Mouse (Mus musculus): ENCODE results near the gene Efcab6. TPM values are rescaled to one million over a fixed set of nuclear protein-coding genes. Genes with fewer than 3 reads are reported as not detected.
A peak's percentile ranks its signal among the peaks of the same experiment; 100 is the strongest.

The Efcab6 gene
- polyA plus RNA-seq, 1 experiment = not detected

GRCm38 (mm10) chr15:83877155-83877866 is 187.9 kb downstream of the Efcab6 start:
- TF ChIP-seq POLR2A (IDR thresholded peaks at IDR 0.05; ENCODE audit: low read depth, low read length) = no peak
- TF ChIP-seq CTCF (IDR thresholded peaks at IDR 0.05; ENCODE audit: borderline replicate concordance, insufficient read depth, low read length) = no peak
- no peak overlapping the region for H3K4me3 ChIP-seq (ENCODE audit: insufficient read depth, low read length)
- H3K4me1 ChIP-seq (ENCODE audit: control insufficient read depth, insufficient read depth, low read length) = no peaks in the 10 kb centered on the region
- H3K27ac ChIP-seq (ENCODE audit: insufficient read depth, low read length) = no peak overlapping the region

GRCm38 (mm10) chr15:83870936-83871335 is 194.2 kb downstream of the Efcab6 start:
- H3K4me1 ChIP-seq (ENCODE audit: control insufficient read depth, insufficient read depth, low read length) = no peaks in the 10 kb centered on the region
- H3K27ac ChIP-seq (ENCODE audit: insufficient read depth, low read length) = no peak overlapping the region
- H3K4me3 ChIP-seq (ENCODE audit: insufficient read depth, low read length) = no peak overlapping the region
- TF ChIP-seq CTCF (IDR thresholded peaks at IDR 0.05; ENCODE audit: borderline replicate concordance, insufficient read depth, low read length) (no peak), POLR2A (IDR thresholded peaks at IDR 0.05; ENCODE audit: low read depth, low read length) (no peak)

GRCm38 (mm10) chr15:83865626-83866025 is 199.6 kb downstream of the Efcab6 start:
- no peak overlapping the region for H3K4me3 ChIP-seq (ENCODE audit: insufficient read depth, low read length)
- H3K27ac ChIP-seq (ENCODE audit: insufficient read depth, low read length) = no peak overlapping the region
- no peaks in the 10 kb centered on the region for H3K4me1 ChIP-seq (ENCODE audit: control insufficient read depth, insufficient read depth, low read length)
- TF ChIP-seq POLR2A (IDR thresholded peaks at IDR 0.05; ENCODE audit: low read depth, low read length) (no peak), CTCF (IDR thresholded peaks at IDR 0.05; ENCODE audit: borderline replicate concordance, insufficient read depth, low read length) (no peak)

- Histone ChIP-seq H3K27ac (ENCODE audit: insufficient read depth, low read length) (no peak overlapping the region), H3K4me1 (ENCODE audit: control insufficient read depth, insufficient read depth, low read length) (no peaks in the 10 kb centered on the region)
- TF ChIP-seq POLR2A (IDR thresholded peaks at IDR 0.05; ENCODE audit: low read depth, low read length) (no peak), CTCF (IDR thresholded peaks at IDR 0.05; ENCODE audit: borderline replicate concordance, insufficient read depth, low read length) (peak; percentile 65)
These were observed 208.1 kb downstream of the Efcab6 start for GRCm38 (mm10) chr15:83857129-83857528.

GRCm38 (mm10) chr15:83853400-83853811 is 211.8 kb downstream of the Efcab6 start:
- no peak overlapping the region for H3K4me3 ChIP-seq (ENCODE audit: insufficient read depth, low read length)
- H3K27ac ChIP-seq (ENCODE audit: insufficient read depth, low read length) = no peak overlapping the region
- TF ChIP-seq CTCF (IDR thresholded peaks at IDR 0.05; ENCODE audit: borderline replicate concordance, insufficient read depth, low read length) (no peak), POLR2A (IDR thresholded peaks at IDR 0.05; ENCODE audit: low read depth, low read length) (no peak)
- H3K4me1 ChIP-seq (ENCODE audit: control insufficient read depth, insufficient read depth, low read length) = no peaks in the 10 kb centered on the region

More at GRCm38 (mm10) chr15:83857129-83857528, 208.1 kb downstream of the Efcab6 start:
- no peak overlapping the region for H3K4me3 ChIP-seq (ENCODE audit: insufficient read depth, low read length)

GRCm38 (mm10) chr15:83848193-83848592 is 217.0 kb downstream of the Efcab6 start:
- Histone ChIP-seq H3K4me3 (ENCODE audit: insufficient read depth, low read length) (no peak overlapping the region), H3K27ac (ENCODE audit: insufficient read depth, low read length) (no peak overlapping the region), H3K4me1 (ENCODE audit: control insufficient read depth, insufficient read depth, low read length) (no peaks in the 10 kb centered on the region)
- TF ChIP-seq CTCF (IDR thresholded peaks at IDR 0.05; ENCODE audit: borderline replicate concordance, insufficient read depth, low read length) = no peak
- no peak for TF ChIP-seq POLR2A (IDR thresholded peaks at IDR 0.05; ENCODE audit: low read depth, low read length)

GRCm38 (mm10) chr15:83847512-83847911 is 217.7 kb downstream of the Efcab6 start:
- no peaks in the 10 kb centered on the region for H3K4me1 ChIP-seq (ENCODE audit: control insufficient read depth, insufficient read depth, low read length)
- TF ChIP-seq CTCF (IDR thresholded peaks at IDR 0.05; ENCODE audit: borderline replicate concordance, insufficient read depth, low read length) (no peak), POLR2A (IDR thresholded peaks at IDR 0.05; ENCODE audit: low read depth, low read length) (no peak)
- no peak overlapping the region for H3K27ac ChIP-seq (ENCODE audit: insufficient read depth, low read length)
- H3K4me3 ChIP-seq (ENCODE audit: insufficient read depth, low read length) = no peak overlapping the region

GRCm38 (mm10) chr15:83846592-83846991 is 218.6 kb downstream of the Efcab6 start:
- Histone ChIP-seq H3K4me3 (ENCODE audit: insufficient read depth, low read length) (no peak overlapping the region), H3K4me1 (ENCODE audit: control insufficient read depth, insufficient read depth, low read length) (no peaks in the 10 kb centered on the region), H3K27ac (ENCODE audit: insufficient read depth, low read length) (no peak overlapping the region)
- TF ChIP-seq CTCF (IDR thresholded peaks at IDR 0.05; ENCODE audit: borderline replicate concordance, insufficient read depth, low read length) (no peak), POLR2A (IDR thresholded peaks at IDR 0.05; ENCODE audit: low read depth, low read length) (no peak)

GRCm38 (mm10) chr15:83845734-83846133 is 219.4 kb downstream of the Efcab6 start:
- Histone ChIP-seq H3K4me3 (ENCODE audit: insufficient read depth, low read length) (no peak overlapping the region), H3K27ac (ENCODE audit: insufficient read depth, low read length) (no peak overlapping the region), H3K4me1 (ENCODE audit: control insufficient read depth, insufficient read depth, low read length) (no peaks in the 10 kb centered on the region)
- no peak for TF ChIP-seq POLR2A (IDR thresholded peaks at IDR 0.05; ENCODE audit: low read depth, low read length)
- TF ChIP-seq CTCF (IDR thresholded peaks at IDR 0.05; ENCODE audit: borderline replicate concordance, insufficient read depth, low read length) = no peak

GRCm38 (mm10) chr15:83842915-83843789 is 222.0 kb downstream of the Efcab6 start:
- H3K27ac ChIP-seq (ENCODE audit: insufficient read depth, low read length) = no peak overlapping the region
- H3K4me1 ChIP-seq (ENCODE audit: control insufficient read depth, insufficient read depth, low read length) = no peaks in the 10 kb centered on the region
- TF ChIP-seq POLR2A (IDR thresholded peaks at IDR 0.05; ENCODE audit: low read depth, low read length) (no peak), CTCF (IDR thresholded peaks at IDR 0.05; ENCODE audit: borderline replicate concordance, insufficient read depth, low read length) (no peak)

More at GRCm38 (mm10) chr15:83842915-83843789, 222.0 kb downstream of the Efcab6 start:
- no peak overlapping the region for H3K4me3 ChIP-seq (ENCODE audit: insufficient read depth, low read length)

Measured in embryonic fibroblast, embryonic 13.5 days (primary cell).